Mouse (Mus musculus): ENCODE results near the gene Adgrf1.

DNA sequence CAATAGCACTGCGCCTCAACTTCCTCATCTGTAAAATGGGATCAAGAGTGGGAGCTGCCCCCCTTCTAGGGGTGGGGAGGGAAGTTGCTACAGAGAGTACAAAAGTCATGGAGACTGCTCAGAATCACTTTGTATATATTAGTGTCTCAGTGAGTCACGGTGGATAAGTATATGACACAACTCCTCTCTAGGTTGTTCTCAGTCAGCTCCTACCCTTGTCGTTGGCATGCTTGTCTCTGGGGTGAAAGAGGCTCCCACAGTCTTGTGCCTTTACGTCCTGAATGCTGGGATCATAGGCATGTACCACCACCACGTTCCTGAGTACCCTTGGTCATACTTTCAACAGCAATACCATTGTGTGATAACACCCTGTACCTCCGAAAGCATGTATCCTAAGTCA lies 4.2 kb upstream of the Adgrf1 start:
- TF ChIP-seq CTCF (IDR thresholded peaks at IDR 0.05; ENCODE audit: borderline replicate concordance, extremely low read depth, insufficient read depth, insufficient read length): no peak
- TF ChIP-seq POLR2A (IDR thresholded peaks at IDR 0.05; ENCODE audit: borderline replicate concordance, extremely low read depth, insufficient read depth, insufficient read length, poor library complexity, severe bottlenecking): no peak

Measured in brain, embryonic 14.5 days (tissue).